Mouse (Mus musculus): Measurements from ENCODE around the gene B4galnt2. TPM values are rescaled to one million over a fixed set of nuclear protein-coding genes. Genes with fewer than 3 reads are reported as not detected.
"Not testable (repeated sequence)": the region's sequence is repeated elsewhere in the genome, so short reads cannot be mapped to it uniquely, and the experiment has no call there.

B4galnt2 gene
- total RNA-seq (2021), result not detected

DNA sequence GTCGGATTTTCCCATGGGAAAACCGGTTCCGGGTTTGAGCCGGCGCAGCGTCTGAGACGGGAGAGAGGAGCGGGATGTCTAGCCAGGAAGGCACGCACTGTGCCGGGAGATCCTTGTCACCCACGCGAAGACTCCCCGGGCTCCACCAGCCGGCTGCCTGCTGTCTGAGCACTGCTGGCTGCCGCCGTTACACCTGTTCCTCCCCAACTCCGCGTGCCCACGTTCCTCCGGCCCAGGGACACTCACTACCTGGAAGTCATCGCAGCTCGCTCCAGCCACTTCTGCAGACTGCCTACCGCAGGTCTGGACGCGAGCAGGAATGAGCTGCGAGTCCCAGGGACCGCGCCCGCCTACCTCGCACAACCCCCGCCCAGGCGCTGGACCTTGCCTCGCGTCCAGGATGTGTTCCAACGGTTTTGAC lies at the start of gene B4galnt2:
Gene B4galnt2 (minus strand): TSS at position 321 of the 421 bp plus-strand sequence.
- no peak for DNase-seq (ENCODE audit: low spot score)
- intact Hi-C loops (cut with DNase I), result no loop called here

DNA sequence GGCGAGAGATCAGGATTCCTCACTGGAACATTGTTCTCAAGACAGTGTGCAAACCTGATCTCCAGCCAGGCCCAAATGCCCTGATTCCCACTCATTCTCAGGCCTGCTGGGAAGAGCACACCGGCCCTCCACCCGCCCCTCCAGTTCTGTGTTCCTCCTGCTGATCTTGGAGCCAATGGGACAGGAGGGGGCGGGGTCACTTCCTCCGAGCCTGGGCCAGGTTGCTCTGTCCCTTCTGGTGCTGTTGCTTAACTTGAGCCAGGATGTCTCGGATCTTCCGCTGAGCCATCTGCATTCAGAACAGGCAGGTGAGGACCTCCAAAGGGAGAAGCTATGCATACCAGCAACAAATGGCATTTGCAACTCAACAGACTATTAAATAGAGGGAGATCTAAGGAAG lies 48.6 kb upstream of the B4galnt2 start:
- intact Hi-C loops (cut with DNase I), result no loop called here
- DNase-seq (ENCODE audit: low spot score), result no peak

DNA sequence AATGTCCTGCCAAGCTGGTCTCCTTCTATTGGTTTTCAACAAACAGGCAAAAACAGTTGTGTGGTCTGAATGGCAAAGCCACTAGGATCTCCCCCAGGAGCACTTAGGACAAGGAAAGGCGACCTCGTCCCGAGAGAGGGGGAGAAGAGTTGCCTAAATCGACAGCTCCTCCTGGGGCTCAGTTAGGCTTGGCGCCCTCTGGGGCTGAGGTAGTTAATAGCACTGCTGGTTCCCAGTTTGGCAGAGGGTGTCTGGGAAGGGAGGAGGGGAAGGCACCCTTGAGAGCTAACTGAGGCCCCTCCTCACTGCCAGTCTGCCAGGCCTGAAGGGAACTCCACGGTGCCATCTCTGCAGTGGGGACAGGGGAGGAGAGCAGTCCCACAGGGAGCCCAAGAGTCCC lies 44.5 kb upstream of the B4galnt2 start:
- no peak for DNase-seq (ENCODE audit: low spot score)
- intact Hi-C loops (cut with DNase I), result no loop called here

DNA sequence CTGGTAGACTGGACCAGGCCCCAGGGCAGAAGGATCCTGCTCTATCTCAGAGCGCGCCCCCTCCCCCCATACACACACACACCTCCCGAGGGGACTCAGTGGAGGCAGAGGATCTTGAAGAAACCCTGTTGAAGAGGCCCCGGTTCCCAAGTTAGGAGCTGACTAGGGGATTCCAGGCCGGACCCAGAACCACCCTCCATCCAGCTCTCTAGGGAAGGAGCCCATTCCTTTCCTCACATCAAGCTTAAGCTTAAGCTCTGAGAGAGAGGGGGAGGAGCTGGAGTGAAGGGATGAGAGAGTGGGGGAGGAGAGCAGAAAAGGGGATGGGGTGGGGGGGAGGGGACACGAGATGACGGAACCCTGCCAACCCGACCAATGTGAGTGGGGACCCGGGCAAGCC lies 43.6 kb upstream of the B4galnt2 start:
- intact Hi-C loops (cut with DNase I), result no loop called here
- DNase-seq (ENCODE audit: low spot score), result no peak

DNA sequence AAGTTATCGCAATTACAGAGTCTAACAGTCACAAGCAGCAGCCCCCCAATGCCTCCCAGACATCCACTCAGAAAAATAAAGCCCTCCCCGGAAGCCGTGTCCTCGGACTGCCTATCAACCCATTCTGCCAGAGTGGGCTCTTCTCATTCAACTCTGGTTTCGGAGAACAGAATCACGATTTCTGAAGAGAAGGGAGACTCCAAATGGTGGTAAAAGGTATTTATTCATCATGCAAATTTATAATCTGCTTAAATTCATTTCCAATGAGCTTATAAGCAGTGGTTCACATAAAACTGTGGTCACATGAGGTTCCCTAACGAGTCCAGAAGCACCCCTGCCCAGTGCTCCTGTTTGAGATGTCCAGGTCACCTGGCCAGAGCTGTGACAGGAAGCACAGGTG lies 42.7 kb upstream of the B4galnt2 start:
- DNase-seq (ENCODE audit: low spot score), result no peak
- intact Hi-C loops (cut with DNase I), result no loop called here

DNA sequence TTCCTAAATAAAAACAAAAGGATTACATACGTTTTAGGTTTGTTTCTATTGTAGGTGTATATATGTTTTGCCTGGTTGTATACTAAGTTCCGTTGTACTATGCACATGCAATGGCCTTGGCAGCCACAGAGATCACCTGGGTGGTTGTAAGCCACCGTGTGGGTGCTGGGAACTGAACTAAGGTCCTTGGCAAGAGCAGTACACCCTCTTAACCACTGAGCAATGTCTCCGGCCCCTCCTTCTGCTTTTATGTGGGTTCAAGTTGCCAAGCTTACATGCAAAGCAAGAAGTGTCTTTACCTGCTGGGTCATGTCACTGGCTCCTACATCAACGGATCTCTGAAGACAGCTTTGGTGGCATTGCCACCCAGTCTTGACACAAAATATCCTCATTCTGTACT lies 38.6 kb upstream of the B4galnt2 start:
- DNase-seq (ENCODE audit: low spot score), result no peak
- intact Hi-C loops (cut with DNase I), result no loop called here

DNA sequence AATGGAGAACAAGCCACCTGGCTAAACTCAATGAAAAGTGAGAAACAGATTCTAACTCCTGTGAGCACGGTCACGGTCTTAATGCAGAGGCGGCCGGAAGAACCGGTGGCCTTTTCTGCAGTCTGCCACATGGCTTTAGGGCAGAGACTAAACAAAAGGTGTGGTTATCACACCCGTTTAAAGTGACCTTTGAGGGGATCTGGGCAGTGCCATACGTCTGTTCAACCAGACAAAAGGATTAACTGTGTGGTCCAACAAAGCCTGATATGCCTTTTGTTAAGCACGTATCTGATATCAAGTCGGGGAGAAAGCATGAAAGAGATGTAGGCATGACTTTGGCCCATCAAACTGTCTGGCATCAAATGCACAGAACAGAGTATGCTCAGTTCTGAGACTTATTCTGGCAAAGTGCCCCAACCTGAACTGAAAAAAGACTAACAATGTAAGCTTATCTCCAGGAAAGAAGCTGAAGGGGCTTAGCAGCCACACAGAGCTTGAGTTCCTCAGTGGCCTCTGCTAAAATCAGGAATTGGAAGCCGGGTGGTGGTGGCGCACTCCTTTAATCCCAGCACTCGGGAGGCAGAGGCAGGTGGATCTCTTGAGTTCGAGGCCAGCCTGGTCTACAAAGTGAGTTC lies 31.3 kb upstream of the B4galnt2 start:
- no peak for DNase-seq (ENCODE audit: low spot score)
- intact Hi-C loops (cut with DNase I), result no loop called here

DNA sequence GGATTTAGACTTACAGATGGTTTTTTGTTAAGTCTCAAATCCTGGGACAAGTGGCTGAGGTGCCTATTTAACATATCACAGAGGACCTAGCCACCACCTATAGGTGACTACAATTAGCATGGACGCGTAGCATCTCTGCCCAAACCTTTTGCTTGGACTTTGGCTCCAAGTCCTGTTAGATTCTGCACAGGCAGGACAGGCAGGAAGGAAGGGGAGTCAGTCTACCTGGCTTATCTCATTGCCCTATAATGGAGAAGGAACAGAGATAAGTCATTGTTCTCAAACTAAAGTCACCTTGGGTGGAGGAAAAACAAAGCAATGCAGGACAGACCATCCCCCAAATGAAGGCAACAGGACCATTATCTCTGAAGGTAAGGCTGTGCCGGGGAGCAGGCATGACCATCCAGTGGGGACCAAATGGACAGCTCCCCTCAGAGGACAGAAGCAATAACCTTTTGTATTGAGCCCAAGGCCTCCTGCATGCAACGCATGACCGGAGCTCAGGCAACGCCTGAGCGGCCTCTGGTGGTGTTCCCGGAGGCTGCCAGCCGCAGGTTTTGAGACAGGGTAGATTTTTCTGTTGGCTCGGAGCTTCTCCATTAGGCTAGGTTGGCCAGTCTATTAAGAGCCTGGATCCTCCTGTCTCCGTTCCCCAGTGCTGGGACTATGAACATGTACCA lies 25.3 kb upstream of the B4galnt2 start:
- DNase-seq (ENCODE audit: low spot score), result no peak
- intact Hi-C loops (cut with DNase I), result no loop called here

DNA sequence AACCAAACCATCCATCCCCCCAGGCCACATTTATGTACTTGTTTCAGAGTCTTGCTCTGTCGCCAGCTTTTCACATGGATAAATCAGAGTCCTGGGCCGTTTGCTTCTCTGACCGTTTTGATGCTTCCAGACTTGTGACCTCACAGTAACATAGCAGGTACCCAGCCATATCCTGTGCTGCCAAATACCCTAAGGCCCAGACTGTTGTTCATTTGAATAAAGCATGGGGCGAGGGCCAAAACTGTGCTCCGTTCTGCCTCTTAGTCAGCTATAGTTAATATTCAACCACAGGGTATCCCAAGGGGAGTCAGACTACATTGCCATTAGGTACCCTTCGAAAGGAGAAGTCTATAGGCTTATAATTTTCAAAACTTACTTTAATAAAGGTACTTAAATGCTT lies 21.7 kb upstream of the B4galnt2 start:
- intact Hi-C loops (cut with DNase I), result no loop called here
- no peak for DNase-seq (ENCODE audit: low spot score)

DNA sequence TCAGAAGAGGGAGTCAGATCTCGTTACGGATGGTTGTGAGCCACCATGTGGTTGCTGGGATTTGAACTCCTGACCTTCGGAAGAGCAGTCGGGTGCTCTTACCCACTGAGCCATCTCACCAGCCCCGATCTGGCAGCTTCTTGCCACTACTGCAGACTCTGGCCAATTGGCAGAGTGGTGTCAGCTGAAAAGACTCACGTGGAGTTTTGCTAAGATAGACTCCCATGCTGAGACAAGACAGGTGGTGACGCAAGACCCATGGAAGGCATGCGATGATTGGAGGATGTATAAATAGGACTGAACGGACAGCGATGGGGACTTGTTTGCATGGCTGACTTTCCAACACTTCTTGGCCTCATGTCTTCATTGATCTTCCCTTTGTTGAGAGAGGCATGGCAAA lies 17.5 kb upstream of the B4galnt2 start:
- intact Hi-C loops (cut with DNase I); DNase-seq (ENCODE audit: low spot score): not testable (repeated sequence)

DNA sequence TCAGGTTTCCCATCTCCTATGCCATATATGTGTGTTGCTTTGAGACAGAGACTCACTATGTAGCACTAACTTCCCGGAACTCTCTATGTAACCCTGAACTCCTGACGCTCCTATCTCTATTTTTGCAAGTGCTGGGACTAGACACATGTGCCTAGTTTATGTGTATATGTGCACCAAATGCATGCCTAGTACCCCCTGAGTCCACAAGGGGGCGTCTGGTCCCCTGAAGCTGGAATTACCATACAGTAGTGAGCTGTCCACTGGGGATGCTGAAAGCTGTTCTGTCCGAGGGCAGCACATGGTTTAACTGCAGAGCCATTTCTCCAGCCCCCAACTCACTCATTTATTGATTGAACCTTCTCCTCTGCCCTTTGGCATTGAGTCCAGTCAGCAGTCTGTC lies 11.7 kb upstream of the B4galnt2 start:
- DNase-seq (ENCODE audit: low spot score), result no peak
- intact Hi-C loops (cut with DNase I), result no loop called here

DNA sequence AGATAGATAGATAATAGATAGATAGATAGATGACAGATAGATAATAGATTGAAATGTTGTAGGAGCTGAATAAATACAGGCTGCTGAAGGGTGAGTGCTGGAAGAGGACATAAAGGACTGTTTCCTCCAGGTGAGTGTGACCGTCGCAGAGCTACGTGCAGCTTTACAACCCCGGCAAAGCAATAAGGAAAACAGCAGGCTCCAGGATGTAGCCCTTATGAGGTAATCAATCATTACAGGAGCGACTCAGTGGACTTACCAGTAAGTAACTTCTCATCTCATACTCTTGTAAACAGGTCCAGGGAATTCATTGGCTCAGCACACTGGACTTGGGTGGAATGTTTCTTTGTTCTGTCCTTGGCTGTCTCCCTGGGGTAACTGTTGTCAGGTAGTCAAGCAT lies 11.3 kb upstream of the B4galnt2 start:
- DNase-seq (ENCODE audit: low spot score), result no peak
- intact Hi-C loops (cut with DNase I), result no loop called here

DNA sequence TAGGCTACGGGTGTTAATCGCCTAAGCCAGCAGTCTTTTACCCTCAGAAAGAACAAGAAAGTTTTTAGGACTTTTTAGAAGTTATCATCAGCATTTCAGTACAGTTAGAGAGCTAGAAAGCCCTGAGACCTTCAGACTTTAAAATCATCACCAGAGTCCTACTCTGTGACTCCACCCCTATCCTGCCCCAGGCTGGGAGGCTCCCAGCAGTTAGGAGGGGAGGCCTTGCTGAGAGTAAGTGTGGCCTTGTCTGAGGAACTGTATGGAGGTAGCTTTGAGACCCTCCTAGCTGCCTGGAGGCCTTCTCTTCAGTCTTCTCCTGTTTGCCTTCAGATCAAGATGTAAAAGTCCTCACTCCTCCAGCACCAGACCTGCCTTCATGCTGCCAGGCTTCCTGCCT lies 9.5 kb upstream of the B4galnt2 start:
- intact Hi-C loops (cut with DNase I), result no loop called here
- DNase-seq (ENCODE audit: low spot score), result no peak

DNA sequence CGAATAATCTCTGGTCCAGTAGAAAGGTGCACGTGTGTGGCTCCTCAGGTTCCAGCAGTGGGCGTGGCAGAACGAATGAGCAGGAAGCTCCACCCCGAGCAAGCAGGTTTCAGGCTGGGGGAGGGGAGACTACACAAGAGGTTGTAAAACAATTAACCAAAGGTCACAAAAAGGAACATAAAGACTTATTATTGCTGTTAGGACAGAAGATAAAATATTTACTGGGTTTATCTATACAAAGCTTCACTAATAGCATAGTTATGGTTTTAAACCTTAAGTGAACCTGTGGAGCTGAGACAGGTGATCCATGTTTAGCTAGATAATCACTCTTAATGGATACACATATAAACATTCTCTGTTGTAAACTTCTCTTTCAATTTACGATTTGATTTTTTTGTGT lies 8.8 kb upstream of the B4galnt2 start:
- intact Hi-C loops (cut with DNase I); DNase-seq (ENCODE audit: low spot score): not testable (repeated sequence)

DNA sequence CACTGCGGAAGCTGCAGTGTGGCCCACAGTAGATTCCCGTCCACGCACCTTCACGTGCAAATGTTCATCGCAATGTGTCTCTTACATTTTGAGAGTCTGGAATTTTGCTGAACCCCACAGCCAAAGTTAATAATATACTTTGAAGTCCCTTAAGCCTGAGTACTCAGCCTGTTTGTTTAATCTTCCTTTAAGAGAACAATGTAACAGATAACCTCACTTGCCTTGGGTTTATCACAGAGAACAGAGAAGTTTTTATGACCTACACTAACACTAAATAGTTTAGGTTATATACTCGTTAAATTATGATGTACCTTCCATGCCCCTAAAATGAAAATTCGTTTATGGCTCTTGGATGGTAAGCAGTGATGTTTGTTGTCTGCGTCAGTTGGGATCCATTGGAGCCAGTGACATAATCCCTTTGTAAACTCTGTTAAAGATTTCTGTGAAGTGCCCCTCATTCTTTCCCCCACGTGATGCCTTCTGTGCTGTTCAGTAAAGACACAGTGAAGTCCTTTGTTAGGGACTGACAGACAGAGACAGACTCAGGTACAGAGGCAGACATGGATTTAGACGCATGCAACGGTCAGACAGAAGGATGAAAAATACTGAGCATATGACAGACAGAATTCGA lies 7.4 kb upstream of the B4galnt2 start:
- no peak for DNase-seq (ENCODE audit: low spot score)
- intact Hi-C loops (cut with DNase I), result no loop called here

DNA sequence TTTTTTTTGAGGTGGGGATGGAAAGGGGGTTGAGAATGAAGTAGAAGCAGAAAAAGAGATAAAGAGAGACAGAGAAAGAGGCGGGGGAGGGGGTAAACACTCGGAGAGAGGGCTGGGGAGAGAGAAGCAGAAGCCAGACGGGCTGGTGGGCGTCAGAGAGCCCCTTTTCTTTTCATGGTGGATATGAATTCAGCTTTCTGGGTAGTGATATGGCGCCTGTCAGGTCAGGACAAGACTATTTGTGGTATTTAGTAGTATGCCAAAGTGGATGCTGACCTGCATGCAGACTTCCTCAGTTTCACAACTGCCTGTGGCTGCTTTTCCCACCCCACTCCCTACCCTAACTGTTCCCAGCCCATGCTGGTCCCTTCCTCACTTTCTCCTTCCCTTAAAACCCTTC lies 1.7 kb upstream of the B4galnt2 start:
- intact Hi-C loops (cut with DNase I), result no loop called here
- no peak for DNase-seq (ENCODE audit: low spot score)

DNA sequence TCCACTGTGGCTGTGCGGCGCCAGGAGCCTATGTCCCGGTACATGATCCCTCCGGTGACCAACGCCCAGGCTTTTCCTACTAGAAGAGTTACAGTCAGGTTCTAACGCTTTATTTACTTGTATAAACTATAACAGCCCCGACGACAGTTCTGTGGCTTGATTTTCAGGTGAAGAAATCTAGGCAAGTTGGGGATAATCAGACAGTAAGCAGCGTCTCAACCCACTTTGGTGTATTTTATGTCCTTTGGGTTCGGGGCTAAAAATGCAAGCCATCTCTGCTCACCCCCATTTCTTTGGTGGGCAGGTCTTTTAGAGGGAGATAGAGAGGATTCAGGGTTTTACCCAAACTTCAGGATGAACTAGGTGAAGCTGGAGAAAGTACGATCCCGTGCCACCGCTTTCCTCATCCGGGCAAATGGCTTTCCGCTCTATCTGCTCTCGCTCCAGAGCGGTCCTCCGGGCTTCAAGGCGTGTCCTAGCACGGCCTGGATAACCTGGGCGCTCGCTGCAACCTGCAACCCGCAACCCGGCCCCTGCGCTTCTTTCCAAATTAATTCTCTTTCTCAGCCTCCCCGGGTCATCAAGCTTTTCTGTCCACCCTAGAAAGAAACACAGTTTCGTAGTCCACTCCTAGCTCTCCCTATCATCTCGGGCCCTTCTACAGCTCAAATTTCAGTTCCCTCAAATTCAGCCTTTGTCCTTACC lies 467 bp upstream of the B4galnt2 start:
- intact Hi-C loops (cut with DNase I), result no loop called here
- no peak for DNase-seq (ENCODE audit: low spot score)

DNA sequence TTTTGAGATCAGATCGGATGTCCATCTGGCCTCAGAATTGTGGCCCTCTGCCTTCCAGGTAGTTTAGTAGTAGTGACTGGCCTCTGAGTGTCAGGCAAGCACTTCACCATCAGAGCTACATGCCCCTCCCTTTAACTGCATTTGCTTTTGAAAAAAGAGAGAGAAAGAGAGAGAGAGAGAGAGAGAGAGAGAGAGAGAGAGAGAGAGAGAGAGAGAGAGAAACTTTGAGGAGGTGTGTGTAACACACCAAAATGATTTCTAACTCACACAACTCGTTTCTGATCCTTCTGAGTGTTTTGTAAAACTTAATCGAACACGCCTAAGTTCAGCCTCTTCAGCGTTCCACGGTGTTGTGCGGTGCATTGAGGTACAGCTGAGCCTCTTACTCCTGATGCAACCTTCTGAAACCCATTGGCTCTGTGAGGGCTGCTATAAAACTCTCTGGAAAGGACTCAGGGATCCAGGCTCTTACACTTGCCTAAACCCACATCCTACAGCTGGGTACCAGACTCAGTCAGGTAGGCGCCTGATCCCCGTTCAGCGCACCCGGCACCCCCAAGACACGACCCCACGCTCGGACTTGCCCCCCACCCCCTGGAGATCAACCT lies 628 bp downstream of the B4galnt2 start:
- intact Hi-C loops (cut with DNase I), result no loop called here
- no peak for DNase-seq (ENCODE audit: low spot score)

DNA sequence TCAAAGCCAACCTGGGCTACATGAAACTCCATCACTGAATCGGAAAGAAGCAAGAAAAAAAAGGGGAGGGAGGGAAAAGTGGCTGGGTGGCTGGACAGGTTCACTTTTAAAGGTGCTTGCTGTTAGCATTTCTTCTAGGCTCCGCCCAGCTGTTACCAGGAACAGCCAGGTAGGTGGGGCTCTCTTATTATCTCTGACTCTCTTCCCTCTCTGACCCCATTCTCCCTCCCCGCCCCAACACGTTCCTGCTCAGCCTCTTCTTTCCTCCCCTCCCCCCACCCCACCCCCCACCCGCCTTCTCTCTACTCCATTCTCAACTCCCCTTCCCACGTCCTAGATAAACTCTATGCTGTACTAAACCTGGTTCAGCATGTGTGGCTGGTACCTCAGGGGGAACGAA lies 3.1 kb downstream of the B4galnt2 start:
- intact Hi-C loops (cut with DNase I), result no loop called here
- DNase-seq (ENCODE audit: low spot score), result no peak

DNA sequence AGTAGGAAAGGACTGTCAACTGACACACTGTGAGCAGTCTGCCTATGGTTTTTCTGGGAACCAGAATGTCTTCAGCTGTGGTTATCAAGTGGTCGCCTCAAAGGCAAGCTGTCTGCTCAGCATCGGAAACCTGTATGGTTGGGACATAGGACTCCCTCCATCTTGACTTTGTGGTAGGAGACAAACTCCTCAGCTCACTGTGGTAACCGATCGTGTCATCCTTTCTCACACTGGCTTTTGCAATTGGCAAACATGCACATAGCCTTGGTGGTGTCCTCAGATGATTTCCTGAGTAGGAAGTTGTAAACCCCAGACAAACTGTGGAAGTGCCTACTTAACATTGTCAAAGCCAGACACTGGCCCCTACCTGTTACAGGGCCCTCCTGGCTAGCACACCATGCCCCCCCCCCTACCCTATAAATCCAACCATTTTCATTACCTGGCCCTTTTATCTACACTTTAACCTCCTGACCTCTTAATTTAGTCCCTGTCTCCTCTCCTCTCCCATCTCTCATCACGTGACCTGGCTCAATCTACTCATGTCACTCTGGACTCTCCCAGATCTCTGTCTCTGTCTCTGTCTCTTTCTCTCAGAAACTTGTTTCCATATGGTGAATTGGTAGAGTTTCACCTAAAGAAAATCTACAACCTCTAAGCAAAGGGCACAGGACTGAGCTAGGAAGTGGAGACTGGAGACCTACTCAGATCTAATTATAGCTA lies 6.7 kb downstream of the B4galnt2 start:
- no peak for DNase-seq (ENCODE audit: low spot score)
- intact Hi-C loops (cut with DNase I), result no loop called here
